Mouse (Mus musculus) adipocyte (in vitro differentiated cells): ENCODE results near the gene Gm21833.
"Not testable (repeated sequence)": the region's sequence is repeated elsewhere in the genome, so short reads cannot be mapped to it uniquely, and the experiment has no call there.

Experiments used
- DNase-seq: peaks from one replicate; pipeline ENCODE4 v3.0.0-alpha.2; 2016; ENCODE audit warnings: low spot score

Gm21833 gene

DNA sequence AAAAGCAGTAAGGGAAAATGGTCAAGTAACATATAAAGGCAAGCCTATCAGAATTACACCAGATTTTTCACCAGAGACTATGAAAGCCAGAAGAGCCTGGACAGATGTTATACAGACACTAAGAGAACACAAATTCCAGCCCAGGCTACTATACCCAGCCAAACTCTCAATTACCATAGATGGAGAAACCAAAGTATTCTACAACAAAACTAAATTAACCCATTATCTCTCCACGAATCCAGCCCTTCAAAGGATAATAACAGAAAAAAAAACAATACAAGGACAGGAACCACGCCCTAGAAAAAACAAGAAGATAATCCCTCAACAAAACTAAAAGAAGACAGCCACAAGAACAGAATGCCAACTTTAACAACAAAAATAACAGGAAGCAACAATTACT is at the start of gene Gm21833:
Gene Gm21833, plus strand, starts transcription at position 301 of the 400 bp plus-strand sequence.
- not testable (repeated sequence) for DNase-seq

GRCm38 (mm10) chr16:82789521-82789920 is 38.7 kb upstream of the Gm21833 start:
- no peak for DNase-seq

- no peak for DNase-seq
Observed at GRCm38 (mm10) chr16:82796489-82796888, 31.7 kb upstream of the Gm21833 start.

DNA sequence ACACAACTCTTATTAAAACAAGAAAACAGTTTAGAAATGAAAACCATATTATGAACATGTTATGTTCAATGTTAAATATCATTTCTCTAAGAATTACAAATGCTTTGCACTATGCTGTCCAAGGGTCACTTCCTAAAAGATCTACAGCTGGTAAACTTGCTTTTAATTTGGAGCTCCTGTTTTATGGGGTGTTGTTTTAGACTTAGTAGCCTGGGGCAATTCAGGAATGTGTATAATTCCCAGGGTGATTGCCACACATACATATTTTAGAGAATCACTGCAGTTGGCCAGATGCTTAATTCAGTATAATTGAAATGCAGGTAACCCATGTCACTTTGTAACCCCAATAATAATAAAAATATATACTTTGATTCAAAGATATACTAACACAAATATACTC is 12.9 kb upstream of the Gm21833 start:
- no peak for DNase-seq

GRCm38 (mm10) chr16:82816615-82817014 is 11.6 kb upstream of the Gm21833 start:
- DNase-seq: no peak

GRCm38 (mm10) chr16:82855752-82856151 is 27.6 kb downstream of the Gm21833 start:
- no peak for DNase-seq

DNA sequence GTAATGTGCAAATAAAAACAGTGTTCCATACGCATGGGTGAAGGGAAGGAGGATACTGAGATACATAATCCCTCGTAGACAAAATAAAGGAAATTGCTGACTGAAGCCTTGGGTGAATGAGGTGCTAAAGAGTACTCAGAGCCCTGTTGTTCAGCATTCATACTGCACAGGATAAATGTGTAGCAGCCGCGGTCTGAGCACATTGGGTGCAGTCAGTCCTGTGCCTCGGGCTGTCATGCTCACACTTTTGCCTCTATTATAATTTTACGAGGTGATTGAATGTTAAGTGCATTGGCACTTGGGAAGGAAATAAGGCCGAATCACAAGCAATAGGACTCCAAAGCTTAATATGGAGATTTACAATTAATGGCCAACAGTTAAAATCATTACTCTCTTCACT is 36.4 kb downstream of the Gm21833 start:
- no peak for DNase-seq
